33 mouse cellular contexts compared by ENCODE assay signal in genomic region chr5:146205537-146205936, GRCm38 (mm10). TPM values are rescaled to one million over a fixed set of nuclear protein-coding genes. Genes with fewer than 3 reads are reported as not detected.
A peak's percentile ranks its signal among the peaks of the same experiment; 100 is the strongest.
DNase-seq lines count a peak whose midpoint lies in the region; ATAC-seq and TF ChIP-seq lines count a peak whose summit lies in the region.
"Had no signal": no experiment of that assay in that cellular context is flagged by ENCODE, and none has a peak within 500 bp of the region (broad histone marks: within the 10 kb centered on the region; RNA-seq: fewer than 3 reads in every experiment).

No protein-coding gene starts in this region.

- no peaks in the 10 kb centered on the region for H3K9me3 ChIP-seq in kidney, postnatal 0 days (replicated peaks; ENCODE audit: low read length)
- H3K9me3 ChIP-seq in midbrain, embryonic 16.5 days (replicated peaks; ENCODE audit: control insufficient read depth, low read length, poor library complexity, severe bottlenecking): 0 out of 2 replicates have a peak, but pooled peaks cover 3% of the 10 kb centered on the region
- H3K9me3 ChIP-seq in hindbrain, embryonic 13.5 days: no peaks in the 10 kb centered on the region
- H3K9me3 ChIP-seq: forebrain, embryonic 12.5 days; lung, embryonic 15.5 days had no signal

- H3K4me1 ChIP-seq in kidney, postnatal 0 days (replicated peaks; ENCODE audit: insufficient read depth, low read length): 0 out of 2 replicates have a peak, but pooled peaks cover 6% of the 10 kb centered on the region
- H3K4me1 ChIP-seq in midbrain, embryonic 16.5 days (ENCODE audit: control insufficient read depth, insufficient read depth, low read length): no peaks in the 10 kb centered on the region
- H3K4me1 ChIP-seq in hindbrain, embryonic 13.5 days (replicated peaks): no peaks in the 10 kb centered on the region
- H3K4me1 ChIP-seq: forebrain, embryonic 12.5 days; limb, embryonic 12.5 days; lung, embryonic 15.5 days; neural tube, embryonic 13.5 days had no signal

- H3K4me3 ChIP-seq in kidney, postnatal 0 days (replicated peaks; ENCODE audit: low read depth, low read length): no peak overlapping the region
- no peak overlapping the region for H3K4me3 ChIP-seq in midbrain, embryonic 16.5 days (ENCODE audit: low read depth, low read length)
- no peak overlapping the region for H3K4me3 ChIP-seq in hindbrain, embryonic 13.5 days
- H3K4me3 ChIP-seq: erythroblast, embryonic 14.5 days; forebrain, embryonic 12.5 days; limb, embryonic 12.5 days; lung, embryonic 15.5 days; neural tube, embryonic 13.5 days had no signal

- TF ChIP-seq CTCF in kidney, postnatal 0 days (IDR thresholded peaks at IDR 0.05; ENCODE audit: low read depth): no peak

- peak overlapping the region; percentile 84 for H3K27ac ChIP-seq in kidney, postnatal 0 days
- H3K27ac ChIP-seq in midbrain, embryonic 16.5 days (ENCODE audit: low read length): no peak overlapping the region
- no peak overlapping the region for H3K27ac ChIP-seq in hindbrain, embryonic 13.5 days
- H3K27ac ChIP-seq: forebrain, embryonic 12.5 days; limb, embryonic 12.5 days; lung, embryonic 15.5 days; neural tube, embryonic 13.5 days; stomach, postnatal 0 days had no signal

- ATAC-seq in kidney, postnatal 0 days (replicated peaks; ENCODE audit: low FRiP score, low read depth): peak; percentile 99
- ATAC-seq in midbrain, embryonic 16.5 days: no peak
- ATAC-seq in hindbrain, embryonic 13.5 days (ENCODE audit: low FRiP score): no peak
- ATAC-seq: forebrain, postnatal 0 days had no signal

- peak; percentile 94 for DNase-seq in kidney, adult 11 months
- DNase-seq in kidney, adult 8-10 months: peak; percentile 87 to 94
- DNase-seq in kidney, postnatal 0 days (ENCODE audit: low spot score): peak; percentile 88
- peak; percentile 49 to 66 for DNase-seq in kidney, postnatal 4 days
- no peak for DNase-seq in lung, postnatal 25 days (ENCODE audit: low spot score)
- DNase-seq: adrenal gland, adult 8-10 months; B cell, adult 2 months; cerebellum, adult 9-11 months; forebrain, postnatal 0 days; gastrocnemius, postnatal 10 days; layer of hippocampus, adult 9-11 months; lung, postnatal 36 days; right cerebral cortex, postnatal 4 days; thymus, adult 18-20 months; thymus, postnatal 25 days had no signal

- WGBS in kidney, postnatal 0 days: 41% methylated on average over 5 of the region's 5 CpGs
- WGBS in midbrain, embryonic 16.5 days: 96% methylated on average over 5 of the region's 5 CpGs
- 96% methylated on average over 5 of the region's 5 CpGs for WGBS in hindbrain, embryonic 13.5 days

- H3K27me3 ChIP-seq in kidney, postnatal 0 days (ENCODE audit: insufficient read depth, low read length): no peaks in the 10 kb centered on the region
- no peaks in the 10 kb centered on the region for H3K27me3 ChIP-seq in midbrain, embryonic 16.5 days (ENCODE audit: control insufficient read depth, insufficient read depth, low read depth, low read length)
- H3K27me3 ChIP-seq in hindbrain, embryonic 13.5 days: no peaks in the 10 kb centered on the region
- H3K27me3 ChIP-seq: forebrain, embryonic 12.5 days; limb, embryonic 12.5 days; lung, embryonic 15.5 days; neural tube, embryonic 13.5 days had no signal

- H3K4me2 ChIP-seq in kidney, postnatal 0 days (ENCODE audit: low read length): no peak overlapping the region
- no peak overlapping the region for H3K4me2 ChIP-seq in midbrain, embryonic 16.5 days (ENCODE audit: low read length)
- H3K4me2 ChIP-seq in hindbrain, embryonic 13.5 days: no peak overlapping the region
- H3K4me2 ChIP-seq: forebrain, embryonic 12.5 days; limb, embryonic 12.5 days; lung, embryonic 15.5 days; midbrain, embryonic 11.5 days; neural tube, embryonic 13.5 days had no signal

- H3K9ac ChIP-seq in kidney, postnatal 0 days (ENCODE audit: low read depth, low read length): no peak overlapping the region
- H3K9ac ChIP-seq in midbrain, embryonic 16.5 days (ENCODE audit: low read depth, low read length): no peak overlapping the region
- no peak overlapping the region for H3K9ac ChIP-seq in hindbrain, embryonic 13.5 days
- H3K9ac ChIP-seq: forebrain, embryonic 12.5 days; forebrain, postnatal 0 days; limb, embryonic 12.5 days; lung, embryonic 15.5 days; neural tube, embryonic 13.5 days had no signal

- peaks cover 44% of the 10 kb centered on the region for H3K36me3 ChIP-seq in kidney, postnatal 0 days (ENCODE audit: insufficient read depth, low read length)
- peaks cover 68% of the 10 kb centered on the region for H3K36me3 ChIP-seq in midbrain, embryonic 16.5 days (ENCODE audit: control insufficient read depth, insufficient read depth, low read length)
- H3K36me3 ChIP-seq in hindbrain, embryonic 13.5 days: peaks cover 91% of the 10 kb centered on the region

RNA-seq across cellular contexts. Expression of gene Rnf6, which starts 15.8 kb away (rescaled TPM):
- polyA plus RNA-seq in kidney, postnatal 0 days (2015; fragmentation: Nextera tagmentation; extraction: Ambion mirVana): 54.6 and 63.2 TPM in 2 replicates
- polyA plus RNA-seq in midbrain, embryonic 16.5 days (2015; fragmentation: Nextera tagmentation; extraction: Ambion mirVana): 31.4 and 32.9 TPM in 2 replicates
- 25.2 and 26.6 TPM in 2 replicates for polyA plus RNA-seq in hindbrain, embryonic 13.5 days (2015; fragmentation: Nextera tagmentation; extraction: Ambion mirVana)

RNA-seq across cellular contexts. Expression of gene 1700001J03Rik, which starts 20.4 kb away (rescaled TPM):
- polyA plus RNA-seq in kidney, postnatal 0 days (2015; fragmentation: Nextera tagmentation; extraction: Ambion mirVana): 0.26 and 0.32 TPM in 2 replicates
- not detected in 2 replicates for polyA plus RNA-seq in midbrain, embryonic 16.5 days (2015; fragmentation: Nextera tagmentation; extraction: Ambion mirVana)
- polyA plus RNA-seq in hindbrain, embryonic 13.5 days (2015; fragmentation: Nextera tagmentation; extraction: Ambion mirVana): not detected in 2 replicates
- polyA plus RNA-seq: embryonic facial prominence, embryonic 14.5 days; erythroblast, embryonic 14.5 days; forebrain, embryonic 12.5 days; forebrain, postnatal 0 days; heart, embryonic 14.5 days; hindbrain, embryonic 11.5 days; limb, embryonic 12.5 days; liver, adult 2 months; liver, embryonic 16.5 days; lung, embryonic 15.5 days; midbrain, embryonic 11.5 days; stomach, postnatal 0 days had no signal

RNA-seq across cellular contexts. Expression of gene Cdk8, which starts 25.5 kb away (rescaled TPM):
- 18.1 and 18.6 TPM in 2 replicates for polyA plus RNA-seq in kidney, postnatal 0 days (2015; fragmentation: Nextera tagmentation; extraction: Ambion mirVana)
- 17.5 and 22.5 TPM in 2 replicates for polyA plus RNA-seq in midbrain, embryonic 16.5 days (2015; fragmentation: Nextera tagmentation; extraction: Ambion mirVana)
- 17.5 and 20.1 TPM in 2 replicates for polyA plus RNA-seq in hindbrain, embryonic 13.5 days (2015; fragmentation: Nextera tagmentation; extraction: Ambion mirVana)

RNA-seq across cellular contexts. Expression of gene Gm6309, which starts 35.0 kb away (rescaled TPM):
- polyA plus RNA-seq in kidney, postnatal 0 days (2015; fragmentation: Nextera tagmentation; extraction: Ambion mirVana): not detected in 2 replicates
- polyA plus RNA-seq in midbrain, embryonic 16.5 days (2015; fragmentation: Nextera tagmentation; extraction: Ambion mirVana): not detected in 2 replicates
- polyA plus RNA-seq in hindbrain, embryonic 13.5 days (2015; fragmentation: Nextera tagmentation; extraction: Ambion mirVana): not detected in 2 replicates
- polyA plus RNA-seq: cortical plate, adult 2 months; embryonic facial prominence, embryonic 14.5 days; erythroblast, embryonic 14.5 days; forebrain, embryonic 12.5 days; forebrain, postnatal 0 days; gonadal fat pad, adult 2 months; heart, embryonic 14.5 days; hindbrain, embryonic 11.5 days; limb, embryonic 12.5 days; liver, adult 2 months; liver, embryonic 16.5 days; lung, embryonic 15.5 days; midbrain, embryonic 11.5 days; midbrain, postnatal 0 days; neural tube, embryonic 13.5 days; spleen, adult 2 months; stomach, postnatal 0 days had no signal

RNA-seq across cellular contexts. Expression of gene Gm5565, which starts 45.2 kb away (rescaled TPM):
- polyA plus RNA-seq in kidney, postnatal 0 days (2015; fragmentation: Nextera tagmentation; extraction: Ambion mirVana): not detected in 2 replicates
- polyA plus RNA-seq in midbrain, embryonic 16.5 days (2015; fragmentation: Nextera tagmentation; extraction: Ambion mirVana): not detected in 2 replicates
- polyA plus RNA-seq in hindbrain, embryonic 13.5 days (2015; fragmentation: Nextera tagmentation; extraction: Ambion mirVana): not detected in 2 replicates
- polyA plus RNA-seq: cortical plate, adult 2 months; embryonic facial prominence, embryonic 14.5 days; erythroblast, embryonic 14.5 days; forebrain, embryonic 12.5 days; forebrain, postnatal 0 days; gonadal fat pad, adult 2 months; heart, embryonic 14.5 days; hindbrain, embryonic 11.5 days; limb, embryonic 12.5 days; liver, adult 2 months; liver, embryonic 16.5 days; lung, embryonic 15.5 days; midbrain, embryonic 11.5 days; midbrain, postnatal 0 days; neural tube, embryonic 13.5 days; spleen, adult 2 months; stomach, postnatal 0 days had no signal
